Mouse (Mus musculus) heart, adult 2 months (tissue): Measurements from ENCODE around the gene Ell3.

ENCODE experiments used
- CTCF ChIP-seq: fragments of 200-600 bp; IDR thresholded peaks from 2 replicates; pipeline ENCODE4 v1.8.1; 2022; ENCODE audit warnings: antibody characterized with exemption, mild to moderate bottlenecking, moderate library complexity
- POLR2A ChIP-seq: fragments of 200-500 bp; IDR thresholded peaks from 2 replicates; pipeline ENCODE4 v1.6.1; 2011; ENCODE audit warnings: mild to moderate bottlenecking, low read depth, low read length, control low read depth; ENCODE audit not compliant: insufficient read depth

- TF ChIP-seq CTCF: no peak
- TF ChIP-seq POLR2A: no peak
Observed at GRCm38 (mm10) chr2:121446506-121446905, 2.4 kb upstream of the Ell3 start.
